Mouse (Mus musculus) limb, embryonic 11.5 days (tissue): ENCODE data around the gene Ffar2. TPM values are rescaled to one million over a fixed set of nuclear protein-coding genes. Genes with fewer than 3 reads are reported as not detected.
"Not testable (repeated sequence)": the region's sequence is repeated elsewhere in the genome, so short reads cannot be mapped to it uniquely, and the experiment has no call there.

Source experiments
- ATAC-seq: fragments of 200-750 bp; cut with Nextera tagmentation; 2 replicates; pipeline ENCODE4 v1.8.0; 2017; ENCODE audit warnings: low read depth; ENCODE audit not compliant: insufficient number of reproducible peaks, low FRiP score, low TSS enrichment
- DNase-seq: peaks from one replicate; pipeline ENCODE4 v3.0.0-alpha.2; 2015; ENCODE audit warnings: low spot score
- H3K27ac ChIP-seq: fragments of 300-500 bp; sonication (generic); replicated peaks from 2 replicates; pipeline ENCODE4 v1.5.1; 2014; ENCODE audit warnings: low read depth, mild to moderate bottlenecking, low read length
- H3K27me3 ChIP-seq: fragments of 300-500 bp; sonication (generic); 2 replicates; pipeline ENCODE4 v1.6.1; 2014; ENCODE audit warnings: mild to moderate bottlenecking, low read length, mixed read lengths; ENCODE audit not compliant: control insufficient read depth, insufficient read depth
- H3K36me3 ChIP-seq: fragments of 300-500 bp; sonication (generic); 2 replicates; pipeline ENCODE4 v1.6.1; 2014; ENCODE audit warnings: mild to moderate bottlenecking, low read length, moderate library complexity, mixed read lengths; ENCODE audit not compliant: control insufficient read depth, insufficient read depth
- H3K4me1 ChIP-seq: fragments of 300-500 bp; sonication (generic); 2 replicates; pipeline ENCODE4 v1.6.1; 2014; ENCODE audit warnings: low read length, mixed read lengths; ENCODE audit not compliant: control insufficient read depth, insufficient read depth
- H3K4me2 ChIP-seq: fragments of 300-500 bp; sonication (generic); 2 replicates; pipeline ENCODE4 v1.6.1; 2014; ENCODE audit warnings: low read depth, mild to moderate bottlenecking, moderate library complexity; ENCODE audit not compliant: severe bottlenecking
- H3K4me3 ChIP-seq: fragments of 300-500 bp; sonication (generic); 2 replicates; pipeline ENCODE4 v1.5.1; 2014; ENCODE audit warnings: low read depth, low read length
- H3K9ac ChIP-seq: fragments of 300-500 bp; sonication (generic); 2 replicates; pipeline ENCODE4 v1.6.1; 2014; ENCODE audit warnings: mild to moderate bottlenecking, low read length
- H3K9me3 ChIP-seq: fragments of 300-500 bp; sonication (generic); 2 replicates; pipeline ENCODE4 v1.6.1; 2016; ENCODE audit warnings: low read length; ENCODE audit not compliant: control insufficient read depth
- WGBS: fragments of 180-500 bp; shearing (Covaris S2); extraction: QIAGEN DNeasy Blood & Tissue Kit; methylation state at CpG from one replicate; pipeline ENCODE4 v1.1.7; 2014; 5-methylcytosine and 5-hydroxymethylcytosine counted together
- polyA plus RNA-seq: library from polyadenylated mRNA; unstranded; fragments of >200 nt; fragmentation: Nextera tagmentation; extraction: Ambion mirVana; gene quantifications from 2 replicates; pipeline ENCODE4 v1.2.1, GENCODE M21; 2014

Ffar2 gene
- polyA plus RNA-seq, 1 experiment from 2014 or later, result not detected

GRCm38 (mm10) chr7:30832684-30833083 lies 9.1 kb upstream of the Ffar2 start:
- not testable (repeated sequence) for H3K4me1 ChIP-seq, H3K9me3 ChIP-seq, DNase-seq, H3K27ac ChIP-seq, H3K4me3 ChIP-seq, H3K27me3 ChIP-seq, H3K4me2 ChIP-seq, ATAC-seq, H3K36me3 ChIP-seq, H3K9ac ChIP-seq
- 51% methylated on average over 8 of the region's 11 CpGs for WGBS

GRCm38 (mm10) chr7:30832261-30832660 lies 8.7 kb upstream of the Ffar2 start:
- Histone ChIP-seq H3K36me3 (no peaks in the 10 kb centered on the region), H3K27me3 (no peaks in the 10 kb centered on the region), H3K9ac (no peak overlapping the region), H3K9me3 (no peaks in the 10 kb centered on the region), H3K4me3 (no peak overlapping the region), H3K4me2 (no peak overlapping the region), H3K4me1 (no peaks in the 10 kb centered on the region), H3K27ac (no peak overlapping the region)
- DNase-seq (no peak), ATAC-seq (no peak)
- WGBS, result 78% methylated on average over 17 of the region's 17 CpGs

- Histone ChIP-seq H3K4me1 (no peaks in the 10 kb centered on the region), H3K9ac (no peak overlapping the region), H3K4me2 (no peak overlapping the region), H3K27ac (no peak overlapping the region), H3K36me3 (no peaks in the 10 kb centered on the region), H3K4me3 (no peak overlapping the region), H3K9me3 (no peaks in the 10 kb centered on the region), H3K27me3 (no peaks in the 10 kb centered on the region)
- no peak for ATAC-seq
- no peak for DNase-seq
- WGBS, result 66% methylated on average over 3 of the region's 3 CpGs
These were observed 5.9 kb upstream of the Ffar2 start for GRCm38 (mm10) chr7:30829428-30829827.

- not testable (repeated sequence) for DNase-seq, H3K9ac ChIP-seq, ATAC-seq, H3K9me3 ChIP-seq, H3K36me3 ChIP-seq, H3K4me2 ChIP-seq, H3K27me3 ChIP-seq, H3K27ac ChIP-seq, H3K4me3 ChIP-seq, H3K4me1 ChIP-seq
These were observed 5.3 kb upstream of the Ffar2 start for GRCm38 (mm10) chr7:30828871-30829270.

- Histone ChIP-seq H3K9me3 (no peaks in the 10 kb centered on the region), H3K9ac (no peak overlapping the region), H3K36me3 (no peaks in the 10 kb centered on the region), H3K27me3 (no peaks in the 10 kb centered on the region), H3K4me1 (no peaks in the 10 kb centered on the region), H3K27ac (no peak overlapping the region), H3K4me3 (no peak overlapping the region), H3K4me2 (no peak overlapping the region)
- WGBS, result 87% methylated on average over 10 of the region's 10 CpGs
- ATAC-seq (no peak), DNase-seq (no peak)
These were observed 3.1 kb upstream of the Ffar2 start for GRCm38 (mm10) chr7:30826660-30827059.

GRCm38 (mm10) chr7:30824306-30824705 lies 731 bp upstream of the Ffar2 start:
- no peak for DNase-seq
- Histone ChIP-seq H3K36me3 (no peaks in the 10 kb centered on the region), H3K4me3 (no peak overlapping the region), H3K9ac (no peak overlapping the region), H3K4me2 (no peak overlapping the region), H3K27ac (no peak overlapping the region), H3K27me3 (no peaks in the 10 kb centered on the region), H3K9me3 (no peaks in the 10 kb centered on the region), H3K4me1 (no peaks in the 10 kb centered on the region)
- ATAC-seq, result no peak
- WGBS, result 92% methylated on average over 3 of the region's 3 CpGs

GRCm38 (mm10) chr7:30821532-30821931 lies 2.0 kb downstream of the Ffar2 start:
- Histone ChIP-seq H3K36me3 (no peaks in the 10 kb centered on the region), H3K27ac (no peak overlapping the region), H3K9me3 (no peaks in the 10 kb centered on the region), H3K4me3 (no peak overlapping the region), H3K4me1 (no peaks in the 10 kb centered on the region), H3K9ac (no peak overlapping the region), H3K27me3 (no peaks in the 10 kb centered on the region), H3K4me2 (no peak overlapping the region)
- WGBS, result 75% methylated on average over 5 of the region's 5 CpGs
- no peak for ATAC-seq
- DNase-seq, result no peak

- Histone ChIP-seq H3K36me3 (no peaks in the 10 kb centered on the region), H3K4me2 (no peak overlapping the region), H3K27me3 (no peaks in the 10 kb centered on the region), H3K9me3 (no peaks in the 10 kb centered on the region), H3K9ac (no peak overlapping the region), H3K4me3 (no peak overlapping the region), H3K4me1 (no peaks in the 10 kb centered on the region), H3K27ac (no peak overlapping the region)
- ATAC-seq, result no peak
- WGBS, result 82% methylated on average over 7 of the region's 7 CpGs
- no peak for DNase-seq
These were observed 2.6 kb downstream of the Ffar2 start for GRCm38 (mm10) chr7:30820854-30821445.

- Histone ChIP-seq H3K9ac (no peak overlapping the region), H3K27ac (no peak overlapping the region), H3K9me3 (no peaks in the 10 kb centered on the region), H3K4me3 (no peak overlapping the region), H3K27me3 (no peaks in the 10 kb centered on the region), H3K36me3 (no peaks in the 10 kb centered on the region), H3K4me1 (no peaks in the 10 kb centered on the region), H3K4me2 (no peak overlapping the region)
- WGBS, result 67% methylated on average over 6 of the region's 6 CpGs
- DNase-seq, result no peak
- ATAC-seq, result no peak
These were observed 3.4 kb downstream of the Ffar2 start for GRCm38 (mm10) chr7:30820131-30820530.
